ENCODE assay signal across 17 mouse cellular contexts in genomic region chr8:48579144-48579543, GRCm38 (mm10).
DNase-seq lines count a peak whose midpoint lies in the region; ATAC-seq lines count a peak whose summit lies in the region.
"Had no signal": no experiment of that assay in that cellular context is flagged by ENCODE, and none has a peak within 500 bp of the region (broad histone marks: within the 10 kb centered on the region; RNA-seq: fewer than 3 reads in every experiment).

No protein-coding gene starts in this region.

- no peaks in the 10 kb centered on the region for H3K36me3 ChIP-seq in forebrain, embryonic 12.5 days (replicated peaks)
- H3K36me3 ChIP-seq in forebrain, embryonic 15.5 days: no peaks in the 10 kb centered on the region
- no peaks in the 10 kb centered on the region for H3K36me3 ChIP-seq in intestine, embryonic 14.5 days (ENCODE audit: control insufficient read depth, insufficient read depth, low read length)
- no peaks in the 10 kb centered on the region for H3K36me3 ChIP-seq in intestine, embryonic 16.5 days (ENCODE audit: control insufficient read depth, insufficient read depth, low read length)
- no peaks in the 10 kb centered on the region for H3K36me3 ChIP-seq in midbrain, embryonic 11.5 days (ENCODE audit: control insufficient read depth, insufficient read depth, low read length)
- H3K36me3 ChIP-seq in midbrain, embryonic 15.5 days (replicated peaks): no peaks in the 10 kb centered on the region
- no peaks in the 10 kb centered on the region for H3K36me3 ChIP-seq in neural tube, embryonic 13.5 days
- H3K36me3 ChIP-seq: embryonic facial prominence, embryonic 12.5 days; limb, embryonic 13.5 days had no signal

- 6% methylated on average over 8 of the region's 8 CpGs for WGBS in forebrain, embryonic 12.5 days
- WGBS in forebrain, embryonic 15.5 days: 14% methylated on average over 8 of the region's 8 CpGs
- 14% methylated on average over 8 of the region's 8 CpGs for WGBS in intestine, embryonic 14.5 days
- WGBS in intestine, embryonic 16.5 days: 29% methylated on average over 8 of the region's 8 CpGs
- 4% methylated on average over 8 of the region's 8 CpGs for WGBS in midbrain, embryonic 11.5 days
- whole genome bisulfite sequencing in midbrain, embryonic 15.5 days: 10% methylated on average over 8 of the region's 8 CpGs
- WGBS in neural tube, embryonic 13.5 days: 8% methylated on average over 8 of the region's 8 CpGs

- no peak overlapping the region for H3K27ac ChIP-seq in forebrain, embryonic 12.5 days
- no peak overlapping the region for H3K27ac ChIP-seq in forebrain, embryonic 15.5 days (replicated peaks)
- peak overlapping the region; percentile 41; the same call in 1 of the 2 replicates for H3K27ac ChIP-seq in intestine, embryonic 14.5 days (ENCODE audit: low read depth)
- H3K27ac ChIP-seq in intestine, embryonic 16.5 days (ENCODE audit: low read length): no peak overlapping the region
- H3K27ac ChIP-seq in midbrain, embryonic 11.5 days (ENCODE audit: low read depth, low read length): no peak overlapping the region
- H3K27ac ChIP-seq in midbrain, embryonic 15.5 days: no peak overlapping the region
- H3K27ac ChIP-seq in neural tube, embryonic 13.5 days (replicated peaks): peak overlapping the region; percentile 35; the same call in 1 of the 2 replicates
- H3K27ac ChIP-seq: embryonic facial prominence, embryonic 12.5 days; limb, embryonic 13.5 days; liver, embryonic 14.5 days had no signal

- H3K4me3 ChIP-seq in forebrain, embryonic 12.5 days (replicated peaks): no peak overlapping the region
- H3K4me3 ChIP-seq in forebrain, embryonic 15.5 days: no peak overlapping the region
- no peak overlapping the region for H3K4me3 ChIP-seq in intestine, embryonic 14.5 days (ENCODE audit: low read depth, low read length)
- no peak overlapping the region for H3K4me3 ChIP-seq in intestine, embryonic 16.5 days (ENCODE audit: low read length)
- no peak overlapping the region for H3K4me3 ChIP-seq in midbrain, embryonic 11.5 days (ENCODE audit: low read depth, low read length)
- no peak overlapping the region for H3K4me3 ChIP-seq in midbrain, embryonic 15.5 days
- no peak overlapping the region for H3K4me3 ChIP-seq in neural tube, embryonic 13.5 days
- H3K4me3 ChIP-seq: embryonic facial prominence, embryonic 12.5 days; limb, embryonic 13.5 days; myocyte had no signal

- DNase-seq in intestine, embryonic 14.5 days (ENCODE audit: low spot score): no peak
- peak; percentile 89 for DNase-seq in midbrain, embryonic 11.5 days (ENCODE audit: low spot score, missing footprints)
- no peak for DNase-seq in thymus, postnatal 14 days
- DNase-seq: adrenal gland, postnatal 14 days; cerebellum, adult 2 months; forebrain, postnatal 0 days; right cerebral cortex, postnatal 25 days had no signal

- no peak for ATAC-seq in forebrain, embryonic 12.5 days (ENCODE audit: low FRiP score)
- no peak for ATAC-seq in forebrain, embryonic 15.5 days (replicated peaks)
- ATAC-seq in intestine, embryonic 14.5 days (replicated peaks; ENCODE audit: low FRiP score, low TSS enrichment, low read depth): no peak
- no peak for ATAC-seq in intestine, embryonic 16.5 days
- no peak for ATAC-seq in midbrain, embryonic 11.5 days (ENCODE audit: low FRiP score)
- no peak for ATAC-seq in midbrain, embryonic 15.5 days (replicated peaks)
- no peak for ATAC-seq in neural tube, embryonic 13.5 days (ENCODE audit: low read depth)
- ATAC-seq: forebrain, postnatal 0 days; lung, postnatal 0 days had no signal

- no peak overlapping the region for H3K9ac ChIP-seq in forebrain, embryonic 12.5 days
- no peak overlapping the region for H3K9ac ChIP-seq in forebrain, embryonic 15.5 days (replicated peaks)
- no peak overlapping the region for H3K9ac ChIP-seq in intestine, embryonic 14.5 days (ENCODE audit: low read length)
- no peak overlapping the region for H3K9ac ChIP-seq in intestine, embryonic 16.5 days (ENCODE audit: low read depth, low read length)
- H3K9ac ChIP-seq in midbrain, embryonic 11.5 days (ENCODE audit: low read length): no peak overlapping the region
- H3K9ac ChIP-seq in midbrain, embryonic 15.5 days: no peak overlapping the region
- no peak overlapping the region for H3K9ac ChIP-seq in neural tube, embryonic 13.5 days
- H3K9ac ChIP-seq: embryonic facial prominence, embryonic 12.5 days; forebrain, postnatal 0 days; limb, embryonic 13.5 days; liver, embryonic 14.5 days had no signal

- peaks cover 22% of the 10 kb centered on the region for H3K4me1 ChIP-seq in forebrain, embryonic 12.5 days
- H3K4me1 ChIP-seq in forebrain, embryonic 15.5 days: 0 out of 2 replicates have a peak, but pooled peaks cover 2% of the 10 kb centered on the region
- H3K4me1 ChIP-seq in intestine, embryonic 14.5 days (replicated peaks; ENCODE audit: control insufficient read depth, insufficient read depth, low read length): peaks cover 14% of the 10 kb centered on the region
- H3K4me1 ChIP-seq in intestine, embryonic 16.5 days (ENCODE audit: control insufficient read depth, insufficient read depth, low read length): peaks cover 9% of the 10 kb centered on the region; the same call in 1 of the 2 replicates
- peaks cover 15% of the 10 kb centered on the region for H3K4me1 ChIP-seq in midbrain, embryonic 11.5 days (ENCODE audit: control insufficient read depth, insufficient read depth, low read length)
- H3K4me1 ChIP-seq in midbrain, embryonic 15.5 days: peaks cover 17% of the 10 kb centered on the region
- H3K4me1 ChIP-seq in neural tube, embryonic 13.5 days (replicated peaks): peaks cover 26% of the 10 kb centered on the region
- H3K4me1 ChIP-seq: limb, embryonic 13.5 days had no signal

- no peaks in the 10 kb centered on the region for H3K9me3 ChIP-seq in forebrain, embryonic 12.5 days
- H3K9me3 ChIP-seq in forebrain, embryonic 15.5 days: no peaks in the 10 kb centered on the region
- no peaks in the 10 kb centered on the region for H3K9me3 ChIP-seq in intestine, embryonic 14.5 days (ENCODE audit: control insufficient read depth, low read length)
- no peaks in the 10 kb centered on the region for H3K9me3 ChIP-seq in intestine, embryonic 16.5 days (ENCODE audit: control insufficient read depth, low read length)
- no peaks in the 10 kb centered on the region for H3K9me3 ChIP-seq in midbrain, embryonic 11.5 days (ENCODE audit: control insufficient read depth, low read length)
- H3K9me3 ChIP-seq in midbrain, embryonic 15.5 days: no peaks in the 10 kb centered on the region
- no peaks in the 10 kb centered on the region for H3K9me3 ChIP-seq in neural tube, embryonic 13.5 days
- H3K9me3 ChIP-seq: embryonic facial prominence, embryonic 12.5 days; limb, embryonic 13.5 days had no signal

- 0 out of 2 replicates have a peak, but pooled peaks cover 4% of the 10 kb centered on the region for H3K27me3 ChIP-seq in forebrain, embryonic 12.5 days
- no peaks in the 10 kb centered on the region for H3K27me3 ChIP-seq in forebrain, embryonic 15.5 days
- no peaks in the 10 kb centered on the region for H3K27me3 ChIP-seq in intestine, embryonic 14.5 days (replicated peaks; ENCODE audit: control insufficient read depth, insufficient read depth, low read length)
- H3K27me3 ChIP-seq in intestine, embryonic 16.5 days (replicated peaks; ENCODE audit: control insufficient read depth, insufficient read depth, low read length): no peaks in the 10 kb centered on the region
- no peaks in the 10 kb centered on the region for H3K27me3 ChIP-seq in midbrain, embryonic 11.5 days (ENCODE audit: control insufficient read depth, insufficient read depth, low read length)
- no peaks in the 10 kb centered on the region for H3K27me3 ChIP-seq in midbrain, embryonic 15.5 days (replicated peaks)
- H3K27me3 ChIP-seq in neural tube, embryonic 13.5 days: no peaks in the 10 kb centered on the region
- H3K27me3 ChIP-seq: embryonic facial prominence, embryonic 12.5 days; limb, embryonic 13.5 days had no signal

- 0 out of 2 replicates have a peak overlapping the region, but pooled peaks have one; percentile 1 for H3K4me2 ChIP-seq in forebrain, embryonic 12.5 days
- H3K4me2 ChIP-seq in forebrain, embryonic 15.5 days (replicated peaks): no peak overlapping the region
- peak overlapping the region; percentile 22; the same call in 1 of the 2 replicates for H3K4me2 ChIP-seq in intestine, embryonic 14.5 days (ENCODE audit: low read length)
- H3K4me2 ChIP-seq in intestine, embryonic 16.5 days (ENCODE audit: low read depth, low read length): no peak overlapping the region
- H3K4me2 ChIP-seq in midbrain, embryonic 11.5 days: no peak overlapping the region
- no peak overlapping the region for H3K4me2 ChIP-seq in midbrain, embryonic 15.5 days
- H3K4me2 ChIP-seq in neural tube, embryonic 13.5 days: peak overlapping the region; percentile 21
- H3K4me2 ChIP-seq: embryonic facial prominence, embryonic 12.5 days; limb, embryonic 13.5 days had no signal

Comparison
In these comparisons a context has a peak if more than half of its experiments do, and no peak if none do; other contexts are left out.
1. H3K27ac ChIP-seq: peak in intestine, embryonic 14.5 days (single experiment) and neural tube, embryonic 13.5 days (single experiment); none in forebrain, embryonic 12.5 days (single experiment), forebrain, embryonic 15.5 days (single experiment), intestine, embryonic 16.5 days (single experiment), midbrain, embryonic 11.5 days (single experiment) and midbrain, embryonic 15.5 days (single experiment).
2. H3K4me2 ChIP-seq: peak in forebrain, embryonic 12.5 days (single experiment), intestine, embryonic 14.5 days (single experiment) and neural tube, embryonic 13.5 days (single experiment); none in forebrain, embryonic 15.5 days (single experiment), intestine, embryonic 16.5 days (single experiment), midbrain, embryonic 11.5 days (single experiment) and midbrain, embryonic 15.5 days (single experiment).